Mouse (Mus musculus) midbrain, embryonic 11.5 days (tissue): ENCODE results near the gene Tet2. TPM values are rescaled to one million over a fixed set of nuclear protein-coding genes. Genes with fewer than 3 reads are reported as not detected.
"Not testable (repeated sequence)": the region's sequence is repeated elsewhere in the genome, so short reads cannot be mapped to it uniquely, and the experiment has no call there.

Source experiments
- ATAC-seq: fragments of 200-750 bp; cut with Nextera tagmentation; 2 replicates; pipeline ENCODE4 v1.8.0; 2017; ENCODE audit warnings: moderate TSS enrichment, moderate library complexity; ENCODE audit not compliant: low FRiP score
- DNase-seq: peaks from one replicate; pipeline ENCODE4 v3.0.0; 2015; ENCODE audit warnings: low spot score; ENCODE audit errors: missing footprints
- H3K27ac ChIP-seq: fragments of 300-500 bp; sonication (generic); 2 replicates; pipeline ENCODE4 v1.5.1; 2014; ENCODE audit warnings: low read depth, low read length
- H3K27me3 ChIP-seq: fragments of 300-500 bp; sonication (generic); 2 replicates; pipeline ENCODE4 v1.6.1; 2014; ENCODE audit warnings: mild to moderate bottlenecking, low read length, moderate library complexity, mixed read lengths; ENCODE audit not compliant: control insufficient read depth, insufficient read depth
- H3K36me3 ChIP-seq: fragments of 300-500 bp; sonication (generic); 2 replicates; pipeline ENCODE4 v1.6.1; 2014; ENCODE audit warnings: mild to moderate bottlenecking, low read length, moderate library complexity, mixed read lengths; ENCODE audit not compliant: control insufficient read depth, insufficient read depth
- H3K4me1 ChIP-seq: fragments of 300-500 bp; sonication (generic); 2 replicates; pipeline ENCODE4 v1.6.1; 2014; ENCODE audit warnings: low read length; ENCODE audit not compliant: control insufficient read depth, insufficient read depth
- H3K4me2 ChIP-seq: fragments of 300-500 bp; sonication (generic); 2 replicates; pipeline ENCODE4 v1.6.1; 2014; ENCODE audit warnings: mild to moderate bottlenecking, moderate library complexity
- H3K4me3 ChIP-seq: fragments of 300-500 bp; sonication (generic); 2 replicates; pipeline ENCODE4 v1.5.1; 2014; ENCODE audit warnings: low read depth, low read length
- H3K9ac ChIP-seq: fragments of 300-500 bp; sonication (generic); 2 replicates; pipeline ENCODE4 v1.6.1; 2014; ENCODE audit warnings: low read length
- H3K9me3 ChIP-seq: fragments of 300-500 bp; sonication (generic); 2 replicates; pipeline ENCODE4 v1.6.1; 2016; ENCODE audit warnings: low read length; ENCODE audit not compliant: control insufficient read depth
- WGBS: fragments of 180-500 bp; shearing (Covaris S2); extraction: QIAGEN DNeasy Blood & Tissue Kit; methylation state at CpG from one replicate; pipeline ENCODE4 v1.1.7; 2014; 5-methylcytosine and 5-hydroxymethylcytosine counted together
- polyA plus RNA-seq: library from polyadenylated mRNA; unstranded; fragments of >200 nt; fragmentation: Nextera tagmentation; extraction: Ambion mirVana; gene quantifications from 2 replicates; pipeline ENCODE4 v1.2.1, GENCODE M21; 2014

Gene Tet2
- polyA plus RNA-seq, 1 experiment from 2014 or later = 15.0 TPM

GRCm38 (mm10) chr3:133542084-133542483 is 2.9 kb downstream of the Tet2 start:
- H3K27ac ChIP-seq = no peak overlapping the region
- no peak overlapping the region for H3K4me3 ChIP-seq
- H3K4me2 ChIP-seq = peak overlapping the region; percentile 58; the same call in 1 of the 2 replicates

GRCm38 (mm10) chr3:133541000-133541399 is 3.9 kb downstream of the Tet2 start:
- H3K4me2 ChIP-seq = no peak overlapping the region
- no peaks in the 10 kb centered on the region for H3K27me3 ChIP-seq
- H3K36me3 ChIP-seq = peaks cover 4% of the 10 kb centered on the region; the same call in 1 of the 2 replicates
- no peak overlapping the region for H3K4me3 ChIP-seq
- H3K4me1 ChIP-seq = peaks cover 4% of the 10 kb centered on the region; the same call in 1 of the 2 replicates
- ATAC-seq (no peak), DNase-seq (no peak)
- no peaks in the 10 kb centered on the region for H3K9me3 ChIP-seq
- H3K9ac ChIP-seq = no peak overlapping the region
- H3K27ac ChIP-seq = no peak overlapping the region

More at GRCm38 (mm10) chr3:133542084-133542483, 2.9 kb downstream of the Tet2 start:
- Histone ChIP-seq H3K27me3 (no peaks in the 10 kb centered on the region), H3K9me3 (no peaks in the 10 kb centered on the region), H3K4me1 (peaks cover 4% of the 10 kb centered on the region; the same call in 1 of the 2 replicates), H3K9ac (no peak overlapping the region; the same call in 1 of the 2 replicates), H3K36me3 (peaks cover 4% of the 10 kb centered on the region; the same call in 1 of the 2 replicates)
- ATAC-seq (no peak), DNase-seq (no peak)

- Histone ChIP-seq H3K4me3 (no peak overlapping the region), H3K27me3 (no peaks in the 10 kb centered on the region), H3K27ac (no peak overlapping the region), H3K4me1 (peaks cover 4% of the 10 kb centered on the region; the same call in 1 of the 2 replicates), H3K4me2 (no peak overlapping the region), H3K36me3 (peaks cover 4% of the 10 kb centered on the region; the same call in 1 of the 2 replicates), H3K9me3 (no peaks in the 10 kb centered on the region), H3K9ac (no peak overlapping the region)
- DNase-seq = no peak
- 85% methylated on average over 4 of the region's 4 CpGs for WGBS
- no peak for ATAC-seq
These were observed 4.9 kb downstream of the Tet2 start for GRCm38 (mm10) chr3:133539991-133540390.

- H3K4me1 ChIP-seq, H3K27ac ChIP-seq, H3K9ac ChIP-seq, DNase-seq, H3K9me3 ChIP-seq, H3K4me2 ChIP-seq, ATAC-seq, H3K4me3 ChIP-seq, H3K27me3 ChIP-seq, H3K36me3 ChIP-seq: not testable (repeated sequence)
- 80% methylated on average over 4 of the region's 4 CpGs for WGBS
These were observed 6.4 kb downstream of the Tet2 start for GRCm38 (mm10) chr3:133538499-133538898.

- H3K9me3 ChIP-seq = no peaks in the 10 kb centered on the region
- H3K4me2 ChIP-seq = no peak overlapping the region
- no peak overlapping the region for H3K27ac ChIP-seq
- no peak overlapping the region for H3K9ac ChIP-seq
- DNase-seq = no peak
- H3K4me3 ChIP-seq = no peak overlapping the region
- no peak for ATAC-seq
- WGBS = 95% methylated on average over 6 of the region's 6 CpGs
- no peaks in the 10 kb centered on the region for H3K27me3 ChIP-seq
- peaks cover 4% of the 10 kb centered on the region for H3K4me1 ChIP-seq
- H3K36me3 ChIP-seq = peaks cover 4% of the 10 kb centered on the region; the same call in 1 of the 2 replicates
These were observed 9.3 kb downstream of the Tet2 start for GRCm38 (mm10) chr3:133535644-133536043.

- Histone ChIP-seq H3K27me3 (no peaks in the 10 kb centered on the region), H3K4me2 (no peak overlapping the region), H3K36me3 (peaks cover 4% of the 10 kb centered on the region; the same call in 1 of the 2 replicates), H3K9ac (no peak overlapping the region), H3K4me1 (peaks cover 4% of the 10 kb centered on the region), H3K27ac (no peak overlapping the region), H3K9me3 (no peaks in the 10 kb centered on the region), H3K4me3 (no peak overlapping the region)
- ATAC-seq (0 out of 2 replicates have a peak, but pooled peaks have one; percentile 43), DNase-seq (no peak)
- WGBS = 10% methylated on average over 6 of the region's 6 CpGs
These were observed 10.9 kb downstream of the Tet2 start for GRCm38 (mm10) chr3:133534066-133534465.

GRCm38 (mm10) chr3:133533272-133533995 is 11.5 kb downstream of the Tet2 start:
- H3K4me2 ChIP-seq = no peak overlapping the region
- H3K4me1 ChIP-seq = peaks cover 4% of the 10 kb centered on the region
- H3K36me3 ChIP-seq = no peaks in the 10 kb centered on the region
- no peak for ATAC-seq
- H3K27me3 ChIP-seq = no peaks in the 10 kb centered on the region
- 55% methylated on average over 11 of the region's 11 CpGs for WGBS
- H3K4me3 ChIP-seq = no peak overlapping the region
- DNase-seq = no peak
- no peak overlapping the region for H3K9ac ChIP-seq
- no peaks in the 10 kb centered on the region for H3K9me3 ChIP-seq
- no peak overlapping the region for H3K27ac ChIP-seq

GRCm38 (mm10) chr3:133532806-133533205 is 12.1 kb downstream of the Tet2 start:
- H3K36me3 ChIP-seq = no peaks in the 10 kb centered on the region
- no peak overlapping the region for H3K4me3 ChIP-seq
- no peak overlapping the region for H3K27ac ChIP-seq
- DNase-seq (no peak), ATAC-seq (no peak)
- no peak overlapping the region for H3K4me2 ChIP-seq
- H3K9ac ChIP-seq = no peak overlapping the region
- H3K4me1 ChIP-seq = peaks cover 4% of the 10 kb centered on the region
- H3K9me3 ChIP-seq = no peaks in the 10 kb centered on the region
- WGBS = 65% methylated on average over 3 of the region's 3 CpGs
- H3K27me3 ChIP-seq = no peaks in the 10 kb centered on the region

GRCm38 (mm10) chr3:133532252-133532651 is 12.7 kb downstream of the Tet2 start:
- 91% methylated on average over 6 of the region's 6 CpGs for WGBS
- Histone ChIP-seq H3K4me3 (no peak overlapping the region), H3K4me2 (no peak overlapping the region), H3K9ac (no peak overlapping the region), H3K36me3 (no peaks in the 10 kb centered on the region), H3K27me3 (no peaks in the 10 kb centered on the region), H3K4me1 (peaks cover 4% of the 10 kb centered on the region), H3K9me3 (no peaks in the 10 kb centered on the region), H3K27ac (no peak overlapping the region)
- no peak for ATAC-seq
- DNase-seq = no peak
